Mouse (Mus musculus) erythroblast, adult 5-6 weeks (primary cell): ENCODE results near the gene Nsmf. TPM values are rescaled to one million over a fixed set of nuclear protein-coding genes. Genes with fewer than 3 reads are reported as not detected.

Experiments
- ATAC-seq: replicated peaks from 2 replicates; pipeline ENCODE4 v1.8.0; 2016; ENCODE audit warnings: moderate number of reproducible peaks, mild to moderate bottlenecking, moderate TSS enrichment, inconsistent platforms; ENCODE audit not compliant: poor library complexity, low FRiP score, severe bottlenecking
- total RNA-seq, 2 experiments: library from RNA; stranded (forward) in 1 of 2; stranded (reverse) in 1 of 2; fragments of 150-400 nt in 1 of 2; fragments of 200-764, 138-1000 nt in 1 of 2; gene quantifications; 2 replicates each; pipeline versions ENCODE4 v1.2.3 to v1.2.4; 2015 to 2017; ENCODE audit warnings: low replicate concordance in 2 of 2

Gene Nsmf
- total RNA-seq (2015; ENCODE audit: low replicate concordance) (1.7 and 2.1 TPM in 2 replicates), total RNA-seq (2017; ENCODE audit: low replicate concordance) (0.60 and 1.5 TPM in 2 replicates)

- peak; percentile 81 for ATAC-seq
Measured at GRCm38 (mm10) chr2:25054221-25055067, at the start of gene Nsmf. Gene Nsmf (plus strand): TSS chr2:25054355.

GRCm38 (mm10) chr2:25006767-25007166, 47.4 kb upstream of the Nsmf start:
- no peak for ATAC-seq

GRCm38 (mm10) chr2:25008250-25008649, 45.9 kb upstream of the Nsmf start:
- ATAC-seq = peak; percentile 75

GRCm38 (mm10) chr2:25022678-25023077, 31.5 kb upstream of the Nsmf start:
- ATAC-seq = no peak

- no peak for ATAC-seq
Measured at GRCm38 (mm10) chr2:25025109-25025508, 29.0 kb upstream of the Nsmf start.

GRCm38 (mm10) chr2:25034994-25035393, 19.2 kb upstream of the Nsmf start:
- no peak for ATAC-seq

GRCm38 (mm10) chr2:25040089-25040488, 14.1 kb upstream of the Nsmf start:
- no peak for ATAC-seq

- no peak for ATAC-seq
Measured at GRCm38 (mm10) chr2:25050921-25051320, 3.2 kb upstream of the Nsmf start.

- no peak for ATAC-seq
Measured at GRCm38 (mm10) chr2:25051450-25051849, 2.7 kb upstream of the Nsmf start.

GRCm38 (mm10) chr2:25053101-25053500, 1.1 kb upstream of the Nsmf start:
- ATAC-seq = no peak

GRCm38 (mm10) chr2:25055068-25055405, 882 bp downstream of the Nsmf start:
- 0 out of 2 replicates have a peak, but pooled peaks have one; percentile 13 for ATAC-seq

GRCm38 (mm10) chr2:25055409-25056155, 1.4 kb downstream of the Nsmf start:
- ATAC-seq = no peak

- no peak for ATAC-seq
Measured at GRCm38 (mm10) chr2:25058926-25059325, 4.8 kb downstream of the Nsmf start.

GRCm38 (mm10) chr2:25063523-25063922, 9.4 kb downstream of the Nsmf start:
- no peak for ATAC-seq

GRCm38 (mm10) chr2:25064285-25064684, 10.1 kb downstream of the Nsmf start:
- no peak for ATAC-seq

GRCm38 (mm10) chr2:25065537-25065936, 11.4 kb downstream of the Nsmf start:
- ATAC-seq = no peak

GRCm38 (mm10) chr2:25066552-25066951, 12.4 kb downstream of the Nsmf start:
- no peak for ATAC-seq

- ATAC-seq = no peak
Measured at GRCm38 (mm10) chr2:25069537-25069936, 15.4 kb downstream of the Nsmf start.

GRCm38 (mm10) chr2:25072398-25072797, 18.2 kb downstream of the Nsmf start:
- ATAC-seq = no peak

GRCm38 (mm10) chr2:25075506-25075905, 21.4 kb downstream of the Nsmf start:
- ATAC-seq = no peak

GRCm38 (mm10) chr2:25078967-25079366, 24.8 kb downstream of the Nsmf start:
- ATAC-seq = no peak
